Mouse (Mus musculus) neural tube, embryonic 15.5 days (tissue): Measurements from ENCODE around the gene Prps2. TPM values are rescaled to one million over a fixed set of nuclear protein-coding genes. Genes with fewer than 3 reads are reported as not detected.
"Not testable (repeated sequence)": the region's sequence is repeated elsewhere in the genome, so short reads cannot be mapped to it uniquely, and the experiment has no call there.

Experiments used
- ATAC-seq: fragments of 200-750 bp; cut with Nextera tagmentation; 2 replicates; pipeline ENCODE4 v1.8.0; 2017; ENCODE audit warnings: mild to moderate bottlenecking, moderate TSS enrichment, moderate library complexity; ENCODE audit not compliant: low FRiP score
- H3K27ac ChIP-seq: fragments of 300-500 bp; sonication (generic); replicated peaks from 2 replicates; pipeline ENCODE4 v1.5.1; 2015; ENCODE audit warnings: mild to moderate bottlenecking, inconsistent platforms
- H3K27me3 ChIP-seq: fragments of 300-500 bp; sonication (generic); replicated peaks from 2 replicates; pipeline ENCODE4 v1.6.1; 2015; ENCODE audit warnings: inconsistent platforms
- H3K36me3 ChIP-seq: fragments of 300-500 bp; sonication (generic); 2 replicates; pipeline ENCODE4 v1.6.1; 2015; ENCODE audit warnings: inconsistent platforms
- H3K4me1 ChIP-seq: fragments of 300-500 bp; sonication (generic); 2 replicates; pipeline ENCODE4 v1.6.1; 2015; ENCODE audit warnings: inconsistent platforms
- H3K4me2 ChIP-seq: fragments of 300-500 bp; sonication (generic); 2 replicates; pipeline ENCODE4 v1.6.1; 2015; ENCODE audit warnings: inconsistent platforms, mild to moderate bottlenecking, moderate library complexity
- H3K4me3 ChIP-seq: fragments of 300-500 bp; sonication (generic); replicated peaks from 2 replicates; pipeline ENCODE4 v1.5.1; 2015; ENCODE audit warnings: mild to moderate bottlenecking, inconsistent platforms
- H3K9ac ChIP-seq: fragments of 300-500 bp; sonication (generic); replicated peaks from 2 replicates; pipeline ENCODE4 v1.6.1; 2015; ENCODE audit warnings: mild to moderate bottlenecking, inconsistent platforms
- H3K9me3 ChIP-seq: fragments of 300-500 bp; sonication (generic); replicated peaks from 2 replicates; pipeline ENCODE4 v1.6.1; 2016; ENCODE audit warnings: inconsistent platforms
- WGBS: fragments of 180-500 bp; shearing (Covaris S2); methylation state at CpG from one replicate; pipeline ENCODE4 v1.1.7; 2015; ENCODE audit warnings: mixed read lengths; 5-methylcytosine and 5-hydroxymethylcytosine counted together
- polyA plus RNA-seq: library from polyadenylated mRNA; unstranded; fragments of >200 nt; fragmentation: Nextera tagmentation; extraction: Ambion mirVana; gene quantifications from 2 replicates; pipeline ENCODE4 v1.2.1, GENCODE M21; 2015

The Prps2 gene
- 7.8 and 21.2 TPM in 2 replicates for polyA plus RNA-seq

GRCm38 (mm10) chrX:167382047-167382853 lies at the start of gene Prps2:
Gene Prps2 (minus strand): TSS chrX:167382749.
- peak within 1 kb of the TSS; percentile 45 for H3K9ac ChIP-seq
- no peaks in the 10 kb centered on the region for H3K36me3 ChIP-seq
- 24% methylated on average over 41 of the region's 47 CpGs for WGBS
- H3K4me1 ChIP-seq: 0 out of 2 replicates have a peak, but pooled peaks cover 3% of the 10 kb centered on the region
- H3K27ac ChIP-seq: peak within 1 kb of the TSS; percentile 56; the same call in 1 of the 2 replicates
- peak; percentile 95 for ATAC-seq
- no peaks in the 10 kb centered on the region for H3K9me3 ChIP-seq
- H3K27me3 ChIP-seq: peaks cover 31% of the 10 kb centered on the region; the same call in 1 of the 2 replicates
- peak within 1 kb of the TSS; percentile 78 for H3K4me2 ChIP-seq
- H3K4me3 ChIP-seq: peak within 1 kb of the TSS; percentile 54

GRCm38 (mm10) chrX:167417654-167418053 lies 35.1 kb upstream of the Prps2 start:
- Histone ChIP-seq H3K9ac (no peak overlapping the region), H3K27ac (no peak overlapping the region), H3K27me3 (0 out of 2 replicates have a peak, but pooled peaks cover 3% of the 10 kb centered on the region), H3K4me1 (no peaks in the 10 kb centered on the region), H3K4me3 (no peak overlapping the region), H3K36me3 (no peaks in the 10 kb centered on the region), H3K9me3 (no peaks in the 10 kb centered on the region), H3K4me2 (no peak overlapping the region)
- WGBS: 69% methylated on average over 1 of the region's 1 CpGs
- ATAC-seq: no peak

GRCm38 (mm10) chrX:167394940-167395339 lies 12.4 kb upstream of the Prps2 start:
- no peak overlapping the region for H3K4me3 ChIP-seq
- no peak overlapping the region for H3K4me2 ChIP-seq
- H3K4me1 ChIP-seq: no peaks in the 10 kb centered on the region
- peaks cover 14% of the 10 kb centered on the region for H3K27me3 ChIP-seq
- no peak overlapping the region for H3K9ac ChIP-seq
- no peaks in the 10 kb centered on the region for H3K36me3 ChIP-seq
- WGBS: 44% methylated on average over 3 of the region's 3 CpGs
- no peak overlapping the region for H3K27ac ChIP-seq
- no peak for ATAC-seq
- H3K9me3 ChIP-seq: no peaks in the 10 kb centered on the region

GRCm38 (mm10) chrX:167386647-167387046 lies 4.1 kb upstream of the Prps2 start:
- 0 out of 2 replicates have a peak, but pooled peaks cover 3% of the 10 kb centered on the region for H3K4me1 ChIP-seq
- no peak overlapping the region for H3K4me3 ChIP-seq
- no peaks in the 10 kb centered on the region for H3K9me3 ChIP-seq
- H3K27me3 ChIP-seq: peaks cover 17% of the 10 kb centered on the region; the same call in 1 of the 2 replicates
- H3K27ac ChIP-seq: no peak overlapping the region
- no peak for ATAC-seq
- no peak overlapping the region for H3K9ac ChIP-seq
- 59% methylated on average over 1 of the region's 1 CpGs for WGBS
- no peak overlapping the region for H3K4me2 ChIP-seq
- H3K36me3 ChIP-seq: no peaks in the 10 kb centered on the region

- Histone ChIP-seq H3K4me3 (peak overlapping the region; percentile 54), H3K9me3 (no peaks in the 10 kb centered on the region), H3K27ac (no peak overlapping the region), H3K4me1 (0 out of 2 replicates have a peak, but pooled peaks cover 3% of the 10 kb centered on the region), H3K9ac (peak overlapping the region; percentile 45; the same call in 1 of the 2 replicates), H3K4me2 (peak overlapping the region; percentile 78), H3K27me3 (peaks cover 31% of the 10 kb centered on the region; the same call in 1 of the 2 replicates), H3K36me3 (no peaks in the 10 kb centered on the region)
- WGBS: 42% methylated on average over 7 of the region's 7 CpGs
- ATAC-seq: peak; percentile 57; the same call in 1 of the 2 replicates
These were observed 271 bp upstream of the Prps2 start for GRCm38 (mm10) chrX:167382854-167383186.

- WGBS: 21% methylated on average over 18 of the region's 18 CpGs
- Histone ChIP-seq H3K27ac (no peak overlapping the region), H3K4me1 (0 out of 2 replicates have a peak, but pooled peaks cover 3% of the 10 kb centered on the region), H3K9ac (peak overlapping the region; percentile 45), H3K4me2 (peak overlapping the region; percentile 78), H3K36me3 (no peaks in the 10 kb centered on the region), H3K4me3 (peak overlapping the region; percentile 54), H3K27me3 (peaks cover 27% of the 10 kb centered on the region; the same call in 1 of the 2 replicates), H3K9me3 (no peaks in the 10 kb centered on the region)
- ATAC-seq: peak; percentile 21; the same call in 1 of the 2 replicates
These were observed 934 bp downstream of the Prps2 start for GRCm38 (mm10) chrX:167381583-167382046.

GRCm38 (mm10) chrX:167380073-167380472 lies 2.5 kb downstream of the Prps2 start:
- Histone ChIP-seq H3K9me3 (no peaks in the 10 kb centered on the region), H3K4me1 (0 out of 2 replicates have a peak, but pooled peaks cover 3% of the 10 kb centered on the region), H3K27me3 (peaks cover 30% of the 10 kb centered on the region; the same call in 1 of the 2 replicates), H3K36me3 (no peaks in the 10 kb centered on the region), H3K27ac (no peak overlapping the region), H3K4me3 (no peak overlapping the region), H3K4me2 (no peak overlapping the region), H3K9ac (no peak overlapping the region)
- no peak for ATAC-seq
- WGBS: 66% methylated on average over 4 of the region's 4 CpGs

GRCm38 (mm10) chrX:167361231-167361630 lies 21.3 kb downstream of the Prps2 start:
- WGBS: 87% methylated on average over 3 of the region's 3 CpGs
- H3K9ac ChIP-seq: not testable (repeated sequence)

GRCm38 (mm10) chrX:167359704-167360103 lies 22.8 kb downstream of the Prps2 start:
- WGBS: 92% methylated on average over 7 of the region's 7 CpGs
- H3K27me3 ChIP-seq: peaks cover 7% of the 10 kb centered on the region; the same call in 1 of the 2 replicates
- no peak overlapping the region for H3K4me2 ChIP-seq

More at GRCm38 (mm10) chrX:167361231-167361630, 21.3 kb downstream of the Prps2 start:
- not testable (repeated sequence) for H3K9me3 ChIP-seq, H3K4me2 ChIP-seq, H3K27me3 ChIP-seq, H3K4me3 ChIP-seq, H3K4me1 ChIP-seq, H3K36me3 ChIP-seq, ATAC-seq, H3K27ac ChIP-seq

GRCm38 (mm10) chrX:167357415-167357814 lies 25.1 kb downstream of the Prps2 start:
- no peak for ATAC-seq

More at GRCm38 (mm10) chrX:167359704-167360103, 22.8 kb downstream of the Prps2 start:
- Histone ChIP-seq H3K4me1 (no peaks in the 10 kb centered on the region), H3K4me3 (no peak overlapping the region), H3K36me3 (no peaks in the 10 kb centered on the region), H3K9ac (no peak overlapping the region), H3K27ac (no peak overlapping the region), H3K9me3 (no peaks in the 10 kb centered on the region)
- ATAC-seq: no peak

GRCm38 (mm10) chrX:167355965-167356364 lies 26.6 kb downstream of the Prps2 start:
- Histone ChIP-seq H3K27ac (no peak overlapping the region), H3K27me3 (peaks cover 13% of the 10 kb centered on the region; the same call in 1 of the 2 replicates), H3K9ac (no peak overlapping the region), H3K9me3 (no peaks in the 10 kb centered on the region), H3K36me3 (no peaks in the 10 kb centered on the region), H3K4me2 (no peak overlapping the region), H3K4me1 (no peaks in the 10 kb centered on the region), H3K4me3 (no peak overlapping the region)
- 83% methylated on average over 3 of the region's 3 CpGs for WGBS
- ATAC-seq: no peak

More at GRCm38 (mm10) chrX:167357415-167357814, 25.1 kb downstream of the Prps2 start:
- H3K4me3 ChIP-seq: no peak overlapping the region
- no peak overlapping the region for H3K4me2 ChIP-seq
- H3K9ac ChIP-seq: no peak overlapping the region
- no peak overlapping the region for H3K27ac ChIP-seq
- H3K4me1 ChIP-seq: no peaks in the 10 kb centered on the region
- 76% methylated on average over 2 of the region's 2 CpGs for WGBS
- H3K27me3 ChIP-seq: peaks cover 12% of the 10 kb centered on the region; the same call in 1 of the 2 replicates
- H3K36me3 ChIP-seq: no peaks in the 10 kb centered on the region
- H3K9me3 ChIP-seq: no peaks in the 10 kb centered on the region
